Mouse (Mus musculus): ENCODE data around the gene Cks1b. TPM values are rescaled to one million over a fixed set of nuclear protein-coding genes. Genes with fewer than 3 reads are reported as not detected.

Gene Cks1b
- total and polyA plus RNA-seq, 3 experiments: 173 to 270 (median 268) TPM

DNA sequence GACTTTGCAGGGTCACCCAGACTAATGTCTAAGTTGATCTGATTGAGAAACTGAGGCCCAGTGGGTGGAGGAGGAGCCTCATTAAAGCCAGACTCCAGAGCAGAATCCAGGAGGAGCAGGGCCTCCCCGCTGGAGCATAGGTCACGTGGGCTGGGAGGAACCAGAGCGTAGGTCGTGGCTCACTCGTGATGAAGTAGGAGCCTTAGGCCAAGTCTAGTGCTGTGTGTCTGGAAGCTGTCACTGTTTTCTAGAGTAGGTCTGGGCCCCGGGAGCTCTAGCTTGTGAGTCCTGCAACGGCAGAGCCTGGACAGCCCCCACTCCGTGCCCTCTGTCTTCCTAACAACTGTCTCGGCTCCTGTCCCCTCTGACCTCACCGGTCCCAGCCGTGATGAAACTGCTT, 50.8 kb downstream of the Cks1b start:
- in situ Hi-C loops (cut with MboI; ENCODE audit: low pct_ligation_motif_present, low pct_unique_long_range_greater_than_20kb, low sequenced_read_pairs): no loop called here

DNA sequence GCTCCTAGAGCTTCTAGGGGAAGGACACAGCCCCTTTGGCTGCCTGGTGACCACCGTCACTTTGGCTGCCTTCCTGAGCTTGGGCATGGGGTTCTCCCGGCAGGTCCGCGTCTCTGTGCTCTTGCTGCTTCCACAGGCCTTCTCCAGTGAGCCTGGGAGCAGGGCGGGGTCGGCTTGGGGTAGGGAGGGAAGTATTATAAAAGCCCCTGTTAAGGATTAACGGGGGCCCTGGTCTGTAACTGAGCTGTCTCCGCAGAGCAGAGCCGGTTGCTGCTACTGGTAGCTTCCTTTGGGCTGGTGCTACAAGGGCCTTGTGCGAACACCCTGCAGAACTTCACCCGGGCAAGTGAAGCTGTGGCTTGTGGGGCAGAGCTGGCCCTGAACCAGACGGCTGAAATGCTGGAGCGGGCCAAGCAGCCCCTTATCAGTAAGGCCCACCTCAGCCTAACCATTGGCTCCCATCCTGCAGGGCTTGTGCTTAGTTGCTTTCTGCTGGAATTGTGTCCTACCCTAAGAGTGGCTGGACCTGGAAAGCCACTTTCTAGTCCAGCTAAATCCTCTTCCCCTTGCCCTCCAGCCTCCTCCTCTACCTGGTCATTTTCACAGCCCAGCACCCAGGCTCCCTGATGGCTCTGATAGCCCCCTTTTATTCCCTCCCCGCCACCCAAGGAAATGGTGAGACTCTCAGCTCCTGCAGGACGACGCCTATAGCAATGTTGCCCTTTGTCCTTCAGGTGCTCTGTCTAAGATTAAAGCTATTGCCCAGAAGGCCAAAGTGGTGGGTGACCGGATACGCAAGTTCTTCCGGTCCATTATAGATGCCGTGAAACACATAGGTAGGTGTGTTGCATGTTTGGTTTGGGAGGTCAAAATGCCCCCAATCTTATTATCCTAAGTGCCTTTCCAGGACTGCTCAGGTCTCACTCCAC, 52.4 kb downstream of the Cks1b start:
- Histone ChIP-seq H3K4me1 (ENCODE audit: control insufficient read depth in 1 of 2, insufficient read depth in 2 of 2) (peaks cover 0 to 3% of the 10 kb centered on the region in 2 experiments; a peak in 1 of 4 replicates), H3K27ac (ENCODE audit: insufficient read depth, low read depth) (no peak overlapping the region), H3K27me3 (replicated peaks) (peaks cover 15% of the 10 kb centered on the region), H3K36me3 (replicated peaks in 1 of 2; ENCODE audit: control insufficient read depth in 1 of 2, insufficient read depth in 1 of 2, low read length in 1 of 2) (no peaks in the 10 kb centered on the region), H3K4me3 (replicated peaks in 1 of 3; ENCODE audit: low read depth in 2 of 3, low read length in 2 of 3, poor library complexity in 1 of 3) (no peak overlapping the region), H3K9me3 (replicated peaks; ENCODE audit: low read length) (no peaks in the 10 kb centered on the region), H3K9ac (ENCODE audit: insufficient read depth, low read depth) (no peak overlapping the region), H3K79me2 (replicated peaks; ENCODE audit: control insufficient read depth, extremely low read depth, insufficient read depth, poor library complexity, severe bottlenecking) (no peaks in the 10 kb centered on the region), H3K4me2 (ENCODE audit: insufficient read depth, low read depth, poor library complexity, severe bottlenecking) (no peak overlapping the region)
- dilution Hi-C loops (cut with MboI; ENCODE audit: extremely low pct_ligation_motif_present, extremely low pct_unique_long_range_greater_than_20kb, low sequenced_read_pairs) (no loop called here), in situ Hi-C loops (cut with MboI; ENCODE audit: low pct_ligation_motif_present, low pct_unique_long_range_greater_than_20kb, low sequenced_read_pairs) (no loop called here)
- DNase-seq (ENCODE audit: extremely low read depth): no peak
- TF ChIP-seq GABPA (IDR thresholded peaks at IDR 0.05; ENCODE audit: insufficient replicate concordance, low read depth, low read length): no peak
- no peak for TF ChIP-seq CTCF (conservative IDR thresholded peaks at IDR 0.05 in 1 of 2, IDR thresholded peaks at IDR 0.05 in 1 of 2; ENCODE audit: low read depth in 2 of 2, low read length in 2 of 2)
- no peak for TF ChIP-seq RAD21 (IDR thresholded peaks at IDR 0.05; ENCODE audit: low read depth, low read length)
- no peak for TF ChIP-seq RCOR1 (conservative IDR thresholded peaks at IDR 0.05; ENCODE audit: low read depth, low read length)
- no peak for TF ChIP-seq ZC3H11A (IDR thresholded peaks at IDR 0.05; ENCODE audit: low read depth, low read length)

More for the DNA sequence above, 50.8 kb downstream of the Cks1b start:
- H3K4me3 ChIP-seq (replicated peaks in 1 of 3; ENCODE audit: low read depth in 2 of 3, low read length in 2 of 3, poor library complexity in 1 of 3): no peak overlapping the region
- peaks cover 13% of the 10 kb centered on the region for H3K27me3 ChIP-seq (replicated peaks)
- no peak for TF ChIP-seq MAX (IDR thresholded peaks at IDR 0.05; ENCODE audit: low read length)
- no peak for TF ChIP-seq RAD21 (IDR thresholded peaks at IDR 0.05; ENCODE audit: low read depth, low read length)
- no peak for TF ChIP-seq MYC (IDR thresholded peaks at IDR 0.05; ENCODE audit: low read depth, low read length)
- no peak for TF ChIP-seq ZMIZ1 (IDR thresholded peaks at IDR 0.05; ENCODE audit: low read depth, low read length)
- no peak for TF ChIP-seq ZC3H11A (IDR thresholded peaks at IDR 0.05; ENCODE audit: low read depth, low read length)
- TF ChIP-seq ZKSCAN1 (IDR thresholded peaks at IDR 0.05; ENCODE audit: borderline replicate concordance, low read depth, low read length): no peak
- no peak for TF ChIP-seq E2F4 (IDR thresholded peaks at IDR 0.05; ENCODE audit: insufficient replicate concordance, low read depth, low read length)
- TF ChIP-seq NRF1 (IDR thresholded peaks at IDR 0.05; ENCODE audit: low read depth, low read length): no peak
- no peak for TF ChIP-seq GABPA (IDR thresholded peaks at IDR 0.05; ENCODE audit: insufficient replicate concordance, low read depth, low read length)
- no peak for TF ChIP-seq ZNF384 (IDR thresholded peaks at IDR 0.05; ENCODE audit: low read depth, low read length)
- no peak for TF ChIP-seq MEF2A (IDR thresholded peaks at IDR 0.05; ENCODE audit: borderline replicate concordance, low read depth, low read length)
- no peak for TF ChIP-seq SMC3 (IDR thresholded peaks at IDR 0.05; ENCODE audit: low read depth, low read length)
- TF ChIP-seq USF2 (conservative IDR thresholded peaks at IDR 0.05; ENCODE audit: low read depth, low read length): no peak
- TF ChIP-seq TBP (conservative IDR thresholded peaks at IDR 0.05; ENCODE audit: low read depth, low read length): no peak
- no peak for TF ChIP-seq TCF12 (IDR thresholded peaks at IDR 0.05; ENCODE audit: low read depth, low read length)
- no peak for TF ChIP-seq POLR2AphosphoS2 (IDR thresholded peaks at IDR 0.05; ENCODE audit: low read depth, low read length)
- TF ChIP-seq MAFK (IDR thresholded peaks at IDR 0.05; ENCODE audit: insufficient replicate concordance, low read length): no peak
- H3K9me3 ChIP-seq (replicated peaks; ENCODE audit: low read length): no peaks in the 10 kb centered on the region
- H3K4me2 ChIP-seq (ENCODE audit: insufficient read depth, low read depth, poor library complexity, severe bottlenecking): no peak overlapping the region
- H3K4me1 ChIP-seq (ENCODE audit: control insufficient read depth in 1 of 2, insufficient read depth in 2 of 2): peaks cover 0 to 3% of the 10 kb centered on the region in 2 experiments; a peak in 1 of 4 replicates
- H3K27ac ChIP-seq (ENCODE audit: insufficient read depth, low read depth): no peak overlapping the region
- no peak overlapping the region for H3K9ac ChIP-seq (ENCODE audit: insufficient read depth, low read depth)
- DNase-seq (ENCODE audit: extremely low read depth): no peak
- dilution Hi-C loops (cut with MboI; ENCODE audit: extremely low pct_ligation_motif_present, extremely low pct_unique_long_range_greater_than_20kb, low sequenced_read_pairs): no loop called here
- H3K79me2 ChIP-seq (replicated peaks; ENCODE audit: control insufficient read depth, extremely low read depth, insufficient read depth, poor library complexity, severe bottlenecking): no peaks in the 10 kb centered on the region
- no peaks in the 10 kb centered on the region for H3K36me3 ChIP-seq (replicated peaks in 1 of 2; ENCODE audit: control insufficient read depth in 1 of 2, insufficient read depth in 1 of 2, low read length in 1 of 2)

Other genes with a start within 250 kb of the Cks1b start
Only the 20 nearest of the 24 such genes appear.
- gene Mtx1, start 191.3 kb downstream of the Cks1b start, total RNA-seq (2012; rRNA removed): 205 and 222 TPM in 2 replicates
- gene Mtx1, start 191.3 kb downstream of the Cks1b start, total RNA-seq (2014; rRNA removed): 256 and 299 TPM in 2 replicates
- 159 and 162 TPM in 2 replicates for gene Mtx1, start 191.3 kb downstream of the Cks1b start, polyA plus RNA-seq (2012; ENCODE audit: insufficient read length, low read depth)
- gene Muc1, start 189.3 kb downstream of the Cks1b start, total RNA-seq (2012; rRNA removed): 0.38 and 0.50 TPM in 2 replicates
- 0.09 and 0.28 TPM in 2 replicates for gene Muc1, start 189.3 kb downstream of the Cks1b start, total RNA-seq (2014; rRNA removed)
- gene Muc1, start 189.3 kb downstream of the Cks1b start, polyA plus RNA-seq (2012; ENCODE audit: insufficient read length, low read depth): 0.60 and 0.71 TPM in 2 replicates
- gene Krtcap2, start 172.4 kb downstream of the Cks1b start, total RNA-seq (2012; rRNA removed): 141 and 143 TPM in 2 replicates
- 127 and 180 TPM in 2 replicates for gene Krtcap2, start 172.4 kb downstream of the Cks1b start, total RNA-seq (2014; rRNA removed)
- gene Krtcap2, start 172.4 kb downstream of the Cks1b start, polyA plus RNA-seq (2012; ENCODE audit: insufficient read length, low read depth): 198 and 230 TPM in 2 replicates
- 1.9 and 2.0 TPM in 2 replicates for gene Trim46, start 172.1 kb downstream of the Cks1b start, total RNA-seq (2012; rRNA removed)
- gene Trim46, start 172.1 kb downstream of the Cks1b start, total RNA-seq (2014; rRNA removed): 0.36 TPM in 2 replicates
- gene Trim46, start 172.1 kb downstream of the Cks1b start, polyA plus RNA-seq (2012; ENCODE audit: insufficient read length, low read depth): 1.4 and 1.9 TPM in 2 replicates
- 189 and 228 TPM in 2 replicates for gene Dpm3, start 159.0 kb downstream of the Cks1b start, total RNA-seq (2012; rRNA removed)
- gene Dpm3, start 159.0 kb downstream of the Cks1b start, total RNA-seq (2014; rRNA removed): 45.8 and 52.7 TPM in 2 replicates
- gene Dpm3, start 159.0 kb downstream of the Cks1b start, polyA plus RNA-seq (2012; ENCODE audit: insufficient read length, low read depth): 70.4 and 74.8 TPM in 2 replicates
- gene Slc50a1, start 147.8 kb downstream of the Cks1b start, total RNA-seq (2012; rRNA removed): 47.8 and 50.9 TPM in 2 replicates
- 40.6 and 41.8 TPM in 2 replicates for gene Slc50a1, start 147.8 kb downstream of the Cks1b start, total RNA-seq (2014; rRNA removed)
- 44.7 and 56.0 TPM in 2 replicates for gene Slc50a1, start 147.8 kb downstream of the Cks1b start, polyA plus RNA-seq (2012; ENCODE audit: insufficient read length, low read depth)
- 0.59 and 0.93 TPM in 2 replicates for gene Efna1, start 137.2 kb downstream of the Cks1b start, total RNA-seq (2012; rRNA removed)
- gene Efna1, start 137.2 kb downstream of the Cks1b start, total RNA-seq (2014; rRNA removed): 0.62 and 0.70 TPM in 2 replicates
- gene Efna1, start 137.2 kb downstream of the Cks1b start, polyA plus RNA-seq (2012; ENCODE audit: insufficient read length, low read depth): 0.71 and 0.80 TPM in 2 replicates
- gene Efna3, start 95.4 kb downstream of the Cks1b start, total RNA-seq (2012; rRNA removed): 0.13 TPM in 1 of 2 replicates, not detected in the other
- 0.09 TPM in 1 of 2 replicates, not detected in the other for gene Efna3, start 95.4 kb downstream of the Cks1b start, total RNA-seq (2014; rRNA removed)
- gene Efna3, start 95.4 kb downstream of the Cks1b start, polyA plus RNA-seq (2012; ENCODE audit: insufficient read length, low read depth): 0.19 TPM in 1 of 2 replicates, not detected in the other
- 2.6 and 3.1 TPM in 2 replicates for gene Efna4, start 80.4 kb downstream of the Cks1b start, total RNA-seq (2012; rRNA removed)
- 0.76 and 1.1 TPM in 2 replicates for gene Efna4, start 80.4 kb downstream of the Cks1b start, total RNA-seq (2014; rRNA removed)
- 1.00 and 1.1 TPM in 2 replicates for gene Efna4, start 80.4 kb downstream of the Cks1b start, polyA plus RNA-seq (2012; ENCODE audit: insufficient read length, low read depth)
- 31.3 and 39.1 TPM in 2 replicates for gene Adam15, start 68.4 kb downstream of the Cks1b start, total RNA-seq (2012; rRNA removed)
- 5.8 and 5.9 TPM in 2 replicates for gene Adam15, start 68.4 kb downstream of the Cks1b start, total RNA-seq (2014; rRNA removed)
- gene Adam15, start 68.4 kb downstream of the Cks1b start, polyA plus RNA-seq (2012; ENCODE audit: insufficient read length, low read depth): 26.2 and 26.5 TPM in 2 replicates
- not detected in 2 replicates for gene Dcst2, start 56.4 kb downstream of the Cks1b start, total RNA-seq (2012; rRNA removed)
- not detected in 2 replicates for gene Dcst2, start 56.4 kb downstream of the Cks1b start, total RNA-seq (2014; rRNA removed)
- gene Dcst2, start 56.4 kb downstream of the Cks1b start, polyA plus RNA-seq (2012; ENCODE audit: insufficient read length, low read depth): 0.10 and 0.14 TPM in 2 replicates
- 0.04 and 0.21 TPM in 2 replicates for gene Dcst1, start 53.1 kb downstream of the Cks1b start, total RNA-seq (2012; rRNA removed)
- gene Dcst1, start 53.1 kb downstream of the Cks1b start, total RNA-seq (2014; rRNA removed): not detected in 2 replicates
- 0.10 and 0.53 TPM in 2 replicates for gene Dcst1, start 53.1 kb downstream of the Cks1b start, polyA plus RNA-seq (2012; ENCODE audit: insufficient read length, low read depth)
- 31.6 and 34.2 TPM in 2 replicates for gene Zbtb7b, start 23.6 kb downstream of the Cks1b start, total RNA-seq (2012; rRNA removed)
- 11.9 and 12.7 TPM in 2 replicates for gene Zbtb7b, start 23.6 kb downstream of the Cks1b start, total RNA-seq (2014; rRNA removed)
- gene Zbtb7b, start 23.6 kb downstream of the Cks1b start, polyA plus RNA-seq (2012; ENCODE audit: insufficient read length, low read depth): 27.6 and 32.4 TPM in 2 replicates
- not detected in 2 replicates for gene Lenep, start 15.6 kb downstream of the Cks1b start, total RNA-seq (2012; rRNA removed)
- not detected in 2 replicates for gene Lenep, start 15.6 kb downstream of the Cks1b start, total RNA-seq (2014; rRNA removed)
- gene Lenep, start 15.6 kb downstream of the Cks1b start, polyA plus RNA-seq (2012; ENCODE audit: insufficient read length, low read depth): not detected in 2 replicates
- 26.9 and 29.0 TPM in 2 replicates for gene Flad1, start 6.5 kb downstream of the Cks1b start, total RNA-seq (2012; rRNA removed)
- gene Flad1, start 6.5 kb downstream of the Cks1b start, total RNA-seq (2014; rRNA removed): 28.7 and 31.1 TPM in 2 replicates
- 25.9 and 26.0 TPM in 2 replicates for gene Flad1, start 6.5 kb downstream of the Cks1b start, polyA plus RNA-seq (2012; ENCODE audit: insufficient read length, low read depth)
- 23.1 and 24.2 TPM in 2 replicates for gene Shc1, start 60 bp upstream of the Cks1b start, total RNA-seq (2012; rRNA removed)
- 40.2 and 40.6 TPM in 2 replicates for gene Shc1, start 60 bp upstream of the Cks1b start, total RNA-seq (2014; rRNA removed)
- 32.1 and 32.3 TPM in 2 replicates for gene Shc1, start 60 bp upstream of the Cks1b start, polyA plus RNA-seq (2012; ENCODE audit: insufficient read length, low read depth)
- gene Pygo2, start 11.8 kb upstream of the Cks1b start, total RNA-seq (2012; rRNA removed): 40.2 and 40.8 TPM in 2 replicates
- gene Pygo2, start 11.8 kb upstream of the Cks1b start, total RNA-seq (2014; rRNA removed): 21.5 and 21.9 TPM in 2 replicates
- gene Pygo2, start 11.8 kb upstream of the Cks1b start, polyA plus RNA-seq (2012; ENCODE audit: insufficient read length, low read depth): 29.7 and 31.7 TPM in 2 replicates
- 16.3 and 18.4 TPM in 2 replicates for gene Pbxip1, start 18.3 kb upstream of the Cks1b start, total RNA-seq (2012; rRNA removed)
- 14.1 and 14.6 TPM in 2 replicates for gene Pbxip1, start 18.3 kb upstream of the Cks1b start, total RNA-seq (2014; rRNA removed)
- gene Pbxip1, start 18.3 kb upstream of the Cks1b start, polyA plus RNA-seq (2012; ENCODE audit: insufficient read length, low read depth): 17.3 and 17.6 TPM in 2 replicates
- gene Pmvk, start 36.2 kb upstream of the Cks1b start, total RNA-seq (2012; rRNA removed): 42.1 and 50.5 TPM in 2 replicates
- 64.0 and 69.3 TPM in 2 replicates for gene Pmvk, start 36.2 kb upstream of the Cks1b start, total RNA-seq (2014; rRNA removed)
- gene Pmvk, start 36.2 kb upstream of the Cks1b start, polyA plus RNA-seq (2012; ENCODE audit: insufficient read length, low read depth): 42.0 and 47.1 TPM in 2 replicates
- not detected in 2 replicates for gene Kcnn3, start 101.8 kb upstream of the Cks1b start, total RNA-seq (2012; rRNA removed)
- gene Kcnn3, start 101.8 kb upstream of the Cks1b start, total RNA-seq (2014; rRNA removed): not detected in 2 replicates
- 0.06 TPM in 1 of 2 replicates, not detected in the other for gene Kcnn3, start 101.8 kb upstream of the Cks1b start, polyA plus RNA-seq (2012; ENCODE audit: insufficient read length, low read depth)

All from CH12.LX (cell line).